In the genomic region with DNA sequence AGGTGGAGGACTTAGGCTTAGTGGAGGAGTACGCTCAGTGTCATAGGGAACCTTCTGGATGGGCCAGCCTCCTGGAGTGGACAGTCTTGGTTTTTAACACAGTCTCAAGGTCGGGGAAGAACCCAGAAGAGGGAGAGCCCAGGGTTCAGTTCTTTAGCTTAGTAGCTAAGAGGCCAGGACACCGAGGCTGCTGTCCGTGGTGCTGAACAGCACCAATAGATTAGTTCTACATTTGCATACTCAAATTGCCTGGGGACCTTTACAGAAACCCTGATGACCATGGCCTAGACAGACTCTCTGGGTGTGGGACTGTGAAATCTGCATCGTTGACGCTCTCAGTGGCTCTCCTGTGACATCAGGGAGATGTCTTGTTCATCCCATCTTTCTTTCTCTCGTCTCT, we compare ENCODE assay signal across 9 mouse cellular contexts. TPM values are rescaled to one million over a fixed set of nuclear protein-coding genes. Genes with fewer than 3 reads are reported as not detected.
DNase-seq lines count a peak whose midpoint lies in the region; ATAC-seq lines count a peak whose summit lies in the region.
"Had no signal": no experiment of that assay in that cellular context is flagged by ENCODE, and none has a peak within 500 bp of the region (broad histone marks: within the 10 kb centered on the region; RNA-seq: fewer than 3 reads in every experiment).

No protein-coding gene starts in this region.

- H3K4me1 ChIP-seq in forebrain, embryonic 10.5 days, result peaks cover 4% of the 10 kb centered on the region; the same call in 1 of the 2 replicates
- H3K4me1 ChIP-seq in forebrain, embryonic 16.5 days (replicated peaks; ENCODE audit: control insufficient read depth, insufficient read depth, low read length), result no peaks in the 10 kb centered on the region
- peaks cover 14% of the 10 kb centered on the region; the same call in 1 of the 2 replicates for H3K4me1 ChIP-seq in neural tube, embryonic 15.5 days
- H3K4me1 ChIP-seq: heart, embryonic 13.5 days had no signal

- DNase-seq in forebrain, embryonic 10.5 days (ENCODE audit: extremely low spot score, low spot score), result peak; percentile 62
- DNase-seq in neural tube, embryonic 10.5 days (ENCODE audit: extremely low spot score, low spot score), result peak; percentile 61
- DNase-seq in forelimb bud, embryonic 11.5 days (ENCODE audit: low read depth, low spot score), result peak; percentile 86
- peak; percentile 77 for DNase-seq in retina, embryonic 14.5 days (ENCODE audit: low spot score)
- no peak for DNase-seq in left cerebral cortex, adult 18-20 months (ENCODE audit: low spot score in 2 of 2)

- no peak overlapping the region for H3K27ac ChIP-seq in forebrain, embryonic 10.5 days
- H3K27ac ChIP-seq in forebrain, embryonic 16.5 days (ENCODE audit: low read length), result no peak overlapping the region
- no peak overlapping the region for H3K27ac ChIP-seq in neural tube, embryonic 15.5 days (replicated peaks)
- H3K27ac ChIP-seq: heart, embryonic 13.5 days had no signal

- no peak overlapping the region for H3K9ac ChIP-seq in forebrain, embryonic 16.5 days (replicated peaks; ENCODE audit: low read depth, low read length)
- H3K9ac ChIP-seq in neural tube, embryonic 15.5 days (replicated peaks), result no peak overlapping the region
- H3K9ac ChIP-seq: heart, embryonic 13.5 days had no signal

- 22% methylated on average over 7 of the region's 7 CpGs for WGBS in forebrain, embryonic 10.5 days
- WGBS in forebrain, embryonic 16.5 days, result 27% methylated on average over 7 of the region's 7 CpGs
- 19% methylated on average over 7 of the region's 7 CpGs for WGBS in neural tube, embryonic 15.5 days

- no peaks in the 10 kb centered on the region for H3K9me3 ChIP-seq in forebrain, embryonic 10.5 days
- H3K9me3 ChIP-seq in forebrain, embryonic 16.5 days (ENCODE audit: control insufficient read depth, low read length), result no peaks in the 10 kb centered on the region
- H3K9me3 ChIP-seq in neural tube, embryonic 15.5 days (replicated peaks), result no peaks in the 10 kb centered on the region
- H3K9me3 ChIP-seq: heart, embryonic 13.5 days had no signal

- no peaks in the 10 kb centered on the region for H3K36me3 ChIP-seq in forebrain, embryonic 10.5 days (replicated peaks)
- no peaks in the 10 kb centered on the region for H3K36me3 ChIP-seq in forebrain, embryonic 16.5 days (ENCODE audit: control insufficient read depth, insufficient read depth)
- peaks cover 26% of the 10 kb centered on the region for H3K36me3 ChIP-seq in neural tube, embryonic 15.5 days
- H3K36me3 ChIP-seq: heart, embryonic 13.5 days had no signal

- 0 out of 2 replicates have a peak, but pooled peaks cover 6% of the 10 kb centered on the region for H3K27me3 ChIP-seq in forebrain, embryonic 10.5 days (ENCODE audit: poor library complexity, severe bottlenecking)
- H3K27me3 ChIP-seq in forebrain, embryonic 16.5 days (replicated peaks; ENCODE audit: control insufficient read depth, insufficient read depth, low read length), result no peaks in the 10 kb centered on the region
- H3K27me3 ChIP-seq in neural tube, embryonic 15.5 days (replicated peaks), result no peaks in the 10 kb centered on the region

- no peak overlapping the region for H3K4me2 ChIP-seq in forebrain, embryonic 16.5 days (ENCODE audit: low read length)
- no peak overlapping the region for H3K4me2 ChIP-seq in neural tube, embryonic 15.5 days
- H3K4me2 ChIP-seq: heart, embryonic 13.5 days had no signal

- no peak overlapping the region for H3K4me3 ChIP-seq in forebrain, embryonic 10.5 days
- no peak overlapping the region for H3K4me3 ChIP-seq in forebrain, embryonic 16.5 days (replicated peaks; ENCODE audit: low read length)
- no peak overlapping the region for H3K4me3 ChIP-seq in neural tube, embryonic 15.5 days (replicated peaks)
- H3K4me3 ChIP-seq: heart, embryonic 13.5 days had no signal

- ATAC-seq in forebrain, embryonic 16.5 days, result no peak
- ATAC-seq in neural tube, embryonic 15.5 days (ENCODE audit: low FRiP score), result no peak
- no peak for ATAC-seq in inflammation-experienced regulatory T-cells, adult 6 months

RNA-seq across cellular contexts. Expression of gene Slc12a5, which starts 19.1 kb away (rescaled TPM):
- 0.92 and 0.93 TPM in 2 replicates for polyA plus RNA-seq in forebrain, embryonic 10.5 days (2016; fragmentation: Nextera tagmentation; extraction: Ambion mirVana)
- polyA plus RNA-seq in forebrain, embryonic 16.5 days (2015; fragmentation: Nextera tagmentation; extraction: Ambion mirVana), result 13.1 and 22.4 TPM in 2 replicates
- 53.6 and 61.8 TPM in 2 replicates for polyA plus RNA-seq in neural tube, embryonic 15.5 days (2015; fragmentation: Nextera tagmentation; extraction: Ambion mirVana)
- under 1 TPM in 2 of 3 experiments, not detected in 1; 0.21 to 0.33 TPM for polyA plus RNA-seq in inflammation-experienced regulatory T-cells, adult 6 months (2017; shearing (Covaris generic))
- total RNA-seq in left cerebral cortex, adult 18-20 months (2021), result 100 to 1,000 TPM; 538 to 565 TPM

RNA-seq across cellular contexts. Expression of gene Mmp9, which starts 39.2 kb away (rescaled TPM):
- polyA plus RNA-seq in forebrain, embryonic 10.5 days (2016; fragmentation: Nextera tagmentation; extraction: Ambion mirVana), result 0.45 TPM in 1 of 2 replicates, not detected in the other
- polyA plus RNA-seq in forebrain, embryonic 16.5 days (2015; fragmentation: Nextera tagmentation; extraction: Ambion mirVana), result 16.9 and 20.6 TPM in 2 replicates
- 23.8 and 25.6 TPM in 2 replicates for polyA plus RNA-seq in neural tube, embryonic 15.5 days (2015; fragmentation: Nextera tagmentation; extraction: Ambion mirVana)
- polyA plus RNA-seq in inflammation-experienced regulatory T-cells, adult 6 months (2017; shearing (Covaris generic)), result 1 to 10 TPM; 1.3 to 2.6 (median 2.6) TPM
- total RNA-seq in left cerebral cortex, adult 18-20 months (2021), result 1 to 10 TPM; 2.0 to 2.1 TPM

RNA-seq across cellular contexts. Expression of gene Ncoa5, which starts 54.9 kb away (rescaled TPM):
- polyA plus RNA-seq in forebrain, embryonic 10.5 days (2016; fragmentation: Nextera tagmentation; extraction: Ambion mirVana), result 101 and 103 TPM in 2 replicates
- polyA plus RNA-seq in forebrain, embryonic 16.5 days (2015; fragmentation: Nextera tagmentation; extraction: Ambion mirVana), result 128 and 138 TPM in 2 replicates
- polyA plus RNA-seq in neural tube, embryonic 15.5 days (2015; fragmentation: Nextera tagmentation; extraction: Ambion mirVana), result 85.1 TPM in 2 replicates
- 10 to 100 TPM; 15.3 to 40.6 (median 24.8) TPM for polyA plus RNA-seq in inflammation-experienced regulatory T-cells, adult 6 months (2017; shearing (Covaris generic))
- total RNA-seq in left cerebral cortex, adult 18-20 months (2021), result 10 to 100 TPM; 53.4 to 56.8 TPM

Comparison
In these comparisons a context has a peak if more than half of its experiments do, and no peak if none do; other contexts are left out.
1. DNase-seq: peak in forebrain, embryonic 10.5 days (single experiment), neural tube, embryonic 10.5 days (single experiment), forelimb bud, embryonic 11.5 days (single experiment) and retina, embryonic 14.5 days (single experiment); none in left cerebral cortex, adult 18-20 months (0 of 2).